Mouse (Mus musculus): ENCODE data around the gene Tfap4.
"Not testable (repeated sequence)": the region's sequence is repeated elsewhere in the genome, so short reads cannot be mapped to it uniquely, and the experiment has no call there.

Gene Tfap4

DNA sequence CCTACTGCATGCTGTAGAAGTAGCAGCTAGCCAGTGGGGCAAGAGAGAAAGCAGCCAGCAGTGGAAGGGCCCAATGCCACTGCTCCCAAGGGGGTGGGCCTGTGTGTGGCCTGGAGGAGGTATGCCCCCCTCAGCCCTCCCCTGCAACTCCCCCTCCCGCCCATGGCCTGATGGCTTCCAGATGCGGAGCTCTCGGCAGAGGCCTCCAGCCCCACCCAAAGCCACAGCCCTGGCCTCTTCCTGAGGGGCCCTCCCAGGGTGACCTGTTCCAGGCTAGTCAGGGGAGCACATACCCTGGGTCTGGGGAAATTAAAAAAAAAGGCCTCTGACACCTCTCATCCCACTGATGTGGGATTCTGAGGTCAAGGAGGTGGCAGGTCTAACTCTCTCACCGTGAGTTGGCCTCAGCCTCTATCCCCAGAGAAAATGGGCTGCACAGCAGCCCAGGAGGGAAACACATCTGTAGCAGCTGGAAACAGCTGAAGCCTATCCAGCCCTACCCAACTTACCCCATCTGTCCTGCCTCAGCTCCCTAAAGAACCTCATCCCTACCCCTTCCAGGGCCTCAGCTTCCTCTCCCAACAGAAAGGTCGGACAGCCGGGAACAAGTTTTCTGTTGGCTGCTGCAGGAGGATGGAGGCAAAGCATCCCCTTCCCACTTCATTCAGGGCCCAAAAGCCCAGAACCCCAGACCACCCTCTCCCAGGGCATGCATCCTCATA is 6.7 kb downstream of the Tfap4 start:
- no peak for DNase-seq (ENCODE audit: low read depth, low spot score)

DNA sequence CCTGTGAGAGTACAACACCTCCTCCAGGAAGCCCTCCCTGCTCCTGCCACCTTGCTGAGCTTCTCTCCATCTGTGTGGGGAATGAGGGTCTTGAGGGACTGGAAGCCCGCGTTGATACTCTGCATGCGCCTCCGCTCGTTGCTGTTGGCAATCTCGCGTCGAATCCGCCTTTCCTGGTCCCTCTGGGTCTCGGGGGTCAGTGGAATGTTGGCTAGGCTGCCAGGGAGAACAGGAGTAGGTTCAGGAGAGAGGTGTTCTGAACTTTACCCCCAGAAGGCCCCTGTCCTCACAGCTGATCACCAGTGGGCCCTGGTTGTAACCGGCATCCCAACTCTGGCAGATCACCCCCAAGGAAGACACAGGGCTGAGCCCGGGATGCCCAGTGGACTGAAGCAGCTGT is 7.8 kb downstream of the Tfap4 start:
- no peak for DNase-seq (ENCODE audit: low read depth, low spot score)

DNA sequence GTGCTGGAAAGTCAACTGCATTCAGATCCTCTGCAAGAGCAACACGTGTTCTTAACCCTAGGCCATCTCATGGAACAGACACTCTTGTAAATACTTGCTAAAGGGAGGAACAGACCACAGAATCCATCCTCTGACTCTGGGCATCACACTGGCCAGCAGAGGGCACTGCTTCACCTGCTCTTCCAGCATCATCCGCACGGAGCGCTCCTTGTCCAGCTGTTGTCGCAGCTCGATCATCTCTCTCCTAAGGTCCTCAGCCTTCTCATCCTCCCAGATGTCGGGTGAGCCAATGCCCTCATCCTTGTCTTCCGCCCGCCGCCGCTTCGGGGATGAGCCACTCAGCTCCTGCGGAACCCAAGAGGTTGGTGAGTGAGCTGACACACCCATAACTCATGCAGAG is 8.6 kb downstream of the Tfap4 start:
- DNase-seq (ENCODE audit: low read depth, low spot score): peak; percentile 89

DNA sequence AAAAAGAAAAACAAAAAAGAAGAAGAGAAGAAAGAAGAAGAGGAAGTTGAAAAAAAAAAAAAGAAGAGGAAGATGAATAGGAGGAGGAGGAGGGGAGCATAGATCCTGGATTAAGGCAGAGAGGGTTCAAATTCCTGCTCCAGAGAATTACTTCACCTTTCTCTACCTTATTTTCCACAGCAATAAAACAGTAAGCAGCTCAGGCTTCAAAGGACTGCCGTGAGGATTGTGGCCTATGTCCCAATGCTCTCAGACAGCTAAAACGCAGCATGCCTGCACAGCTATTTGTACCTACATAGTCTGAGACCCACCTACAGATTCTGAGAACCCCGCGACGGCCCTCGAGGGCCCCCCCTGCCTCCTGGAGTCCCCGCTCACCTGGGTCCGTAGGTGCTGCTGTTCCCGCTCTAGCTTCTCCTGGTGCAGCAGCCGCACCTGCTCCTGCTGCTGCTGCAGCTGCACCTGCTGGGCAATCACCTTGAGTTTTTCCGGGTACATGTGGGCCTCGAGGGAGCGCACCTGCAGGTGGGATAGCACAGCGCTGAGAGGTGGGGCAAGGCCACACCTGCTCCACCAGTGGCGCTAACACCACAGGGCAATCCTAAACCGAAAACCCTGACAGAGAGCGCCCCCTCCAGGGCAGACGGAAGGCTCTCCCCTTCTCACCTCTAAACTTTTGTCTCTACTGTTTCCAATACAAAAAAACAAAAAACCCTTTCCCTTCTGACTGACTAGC is 10.5 kb downstream of the Tfap4 start:
- peak; percentile 63 for DNase-seq (ENCODE audit: low read depth, low spot score)

DNA sequence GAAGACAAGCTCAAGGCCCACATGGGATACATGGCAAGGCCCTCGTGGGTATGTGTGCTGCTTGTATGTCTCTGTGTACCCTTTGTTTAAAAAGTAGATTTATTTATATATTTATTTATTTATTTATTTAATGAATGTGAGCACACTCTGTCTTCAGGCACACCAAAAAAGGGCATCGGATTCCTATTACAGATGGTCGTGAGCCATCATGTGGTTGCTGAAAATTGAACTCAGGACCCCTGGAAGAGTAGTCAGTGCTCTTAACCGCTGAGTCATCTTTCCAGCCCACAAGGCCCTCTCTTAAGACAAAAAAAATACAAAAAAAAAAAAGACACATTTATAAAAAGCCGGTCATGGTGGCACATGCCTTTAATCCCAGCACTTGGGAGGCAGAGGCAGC is 12.0 kb downstream of the Tfap4 start:
- no peak for DNase-seq (ENCODE audit: low read depth, low spot score)

DNA sequence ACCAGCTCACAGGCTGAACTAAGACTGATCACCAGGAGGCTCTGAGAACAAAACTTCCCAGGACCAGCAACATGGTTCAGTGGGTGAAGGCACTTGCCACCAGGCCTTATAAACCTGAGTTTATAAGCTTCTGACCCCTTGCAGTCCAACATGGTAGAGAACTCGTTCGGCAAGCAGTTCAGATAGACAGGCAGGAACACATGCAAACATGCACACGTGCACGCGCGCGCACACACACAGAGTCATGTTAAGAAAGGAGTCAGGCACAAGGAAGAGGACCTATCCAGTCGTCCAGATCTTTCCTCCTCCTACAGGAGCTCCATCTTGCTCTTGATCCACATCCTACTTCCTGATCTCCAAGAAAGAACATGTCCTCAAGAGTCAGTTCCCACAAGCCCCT is 12.8 kb downstream of the Tfap4 start:
- no peak for DNase-seq (ENCODE audit: low read depth, low spot score)

DNA sequence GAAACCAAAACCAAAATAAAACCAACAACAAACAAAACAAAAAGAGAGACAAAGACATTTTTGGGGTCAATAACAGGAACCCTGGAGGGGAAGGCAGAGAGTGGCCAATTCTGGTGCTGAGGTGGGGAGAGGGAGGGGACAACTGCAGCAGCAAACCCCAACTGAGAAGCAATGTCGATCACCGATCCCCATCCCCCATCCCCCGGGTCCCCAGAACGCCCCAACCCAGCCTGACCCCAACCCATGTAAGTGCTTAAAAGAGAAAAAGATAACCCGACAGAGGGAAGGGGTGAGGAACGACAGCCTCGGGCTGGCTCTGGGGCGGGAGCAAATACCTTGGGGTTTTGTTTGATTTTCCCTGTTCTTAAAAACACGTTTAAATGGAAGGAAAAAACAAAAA is 14.8 kb downstream of the Tfap4 start:
- DNase-seq (ENCODE audit: low read depth, low spot score): no peak

DNA sequence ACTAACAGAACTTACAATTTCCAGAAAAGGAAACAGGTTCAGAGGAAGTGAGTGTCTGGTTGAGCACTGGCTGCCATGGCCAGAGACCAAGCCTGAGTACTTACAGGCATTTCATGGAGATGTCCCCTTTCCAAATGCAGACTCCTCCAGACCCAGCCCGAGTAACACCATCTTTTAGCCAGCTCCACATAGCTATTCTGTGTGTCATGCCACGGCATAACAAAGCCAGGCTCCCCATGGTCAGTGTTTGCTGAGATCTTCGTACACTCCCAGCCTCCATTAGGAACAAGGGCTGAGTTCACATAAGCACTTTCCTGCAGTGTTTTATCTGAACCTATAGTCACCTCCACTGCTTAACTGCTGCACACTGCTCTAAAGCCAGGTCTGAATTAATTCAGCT is 16.4 kb downstream of the Tfap4 start:
- DNase-seq (ENCODE audit: low read depth, low spot score): no peak

DNA sequence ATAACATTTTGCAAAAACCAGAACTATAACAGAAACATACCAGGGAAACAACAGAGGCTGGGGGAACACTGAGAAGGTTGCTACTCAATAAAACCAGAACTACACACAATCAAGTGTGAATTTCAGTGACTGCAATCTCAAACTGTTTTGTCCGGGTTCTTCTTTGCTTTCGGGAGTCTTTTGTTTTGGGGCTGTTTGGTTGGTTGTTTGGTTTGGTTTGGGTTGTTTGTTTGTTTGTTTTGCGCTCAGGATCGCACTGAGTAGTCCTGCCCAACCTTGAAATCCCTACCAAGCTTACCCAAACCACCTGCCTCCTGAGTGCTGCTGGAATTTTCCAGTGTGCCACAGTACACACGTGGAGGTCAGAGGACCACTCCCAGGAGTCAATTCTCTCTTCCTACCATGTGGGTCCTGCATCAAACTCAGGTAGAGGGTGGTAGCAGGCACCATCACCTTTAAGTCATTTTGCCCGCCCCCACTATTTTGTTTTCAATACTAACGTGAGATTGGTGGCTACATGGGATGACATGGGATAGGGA is 17.3 kb downstream of the Tfap4 start:
- peak; percentile 48 for DNase-seq (ENCODE audit: low read depth, low spot score)

DNA sequence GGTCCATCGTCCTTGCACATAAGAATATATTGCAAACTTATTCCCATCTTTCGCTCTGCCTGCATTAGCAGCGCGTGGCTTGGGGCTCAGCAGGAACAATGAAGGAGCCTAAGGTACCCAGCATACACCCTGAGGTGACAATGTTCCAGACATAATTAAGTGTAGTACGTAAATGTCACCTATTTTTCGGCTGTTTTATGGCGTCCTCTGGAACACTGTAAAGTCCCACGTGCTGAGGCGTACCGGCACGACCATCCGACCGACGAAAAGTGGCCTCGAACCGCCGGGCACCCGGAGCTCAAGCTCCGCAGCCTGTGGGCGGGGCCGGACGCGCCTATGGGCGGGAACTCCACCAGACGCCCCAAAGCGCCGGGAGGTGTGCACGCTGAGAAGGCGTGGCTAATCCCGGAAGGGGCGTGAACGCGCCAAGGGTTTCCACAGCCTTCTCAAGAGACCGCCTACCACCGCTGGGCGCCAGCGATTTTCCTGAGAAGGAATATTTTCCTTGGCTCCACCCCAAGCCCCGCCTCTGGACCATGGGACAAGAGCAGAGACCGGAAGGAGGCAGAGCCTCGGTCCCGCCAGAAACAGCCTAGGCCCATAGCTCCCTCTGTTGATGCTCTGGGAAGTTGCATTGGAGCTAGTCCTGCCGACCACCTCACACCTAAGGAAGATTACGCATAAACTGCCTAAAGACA is 18.0 kb downstream of the Tfap4 start, which contains the start of gene Srl:
Srl (minus strand) TSS at position 316 of the 698 bp plus-strand sequence.
- peak; percentile 99 for DNase-seq (ENCODE audit: low read depth, low spot score)

DNA sequence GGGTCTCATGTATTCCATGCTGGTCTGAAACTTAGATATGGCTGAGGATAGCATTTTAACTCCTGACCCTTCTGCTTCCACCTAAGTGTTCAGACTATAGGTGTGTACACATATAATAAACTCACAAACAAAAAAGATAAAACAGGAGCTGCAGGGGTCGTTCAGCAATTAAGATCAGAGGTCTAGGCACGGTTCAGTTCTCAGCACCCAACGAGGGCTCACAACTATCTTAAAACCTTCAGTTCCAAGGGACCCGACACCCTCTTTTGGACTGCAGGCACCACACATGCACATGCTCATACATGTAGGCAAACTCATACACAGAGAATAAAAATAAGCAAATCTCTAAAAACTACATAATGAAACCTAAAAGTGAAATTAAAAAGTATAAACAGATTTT is 18.6 kb downstream of the Tfap4 start:
- DNase-seq (ENCODE audit: low read depth, low spot score): no peak

DNA sequence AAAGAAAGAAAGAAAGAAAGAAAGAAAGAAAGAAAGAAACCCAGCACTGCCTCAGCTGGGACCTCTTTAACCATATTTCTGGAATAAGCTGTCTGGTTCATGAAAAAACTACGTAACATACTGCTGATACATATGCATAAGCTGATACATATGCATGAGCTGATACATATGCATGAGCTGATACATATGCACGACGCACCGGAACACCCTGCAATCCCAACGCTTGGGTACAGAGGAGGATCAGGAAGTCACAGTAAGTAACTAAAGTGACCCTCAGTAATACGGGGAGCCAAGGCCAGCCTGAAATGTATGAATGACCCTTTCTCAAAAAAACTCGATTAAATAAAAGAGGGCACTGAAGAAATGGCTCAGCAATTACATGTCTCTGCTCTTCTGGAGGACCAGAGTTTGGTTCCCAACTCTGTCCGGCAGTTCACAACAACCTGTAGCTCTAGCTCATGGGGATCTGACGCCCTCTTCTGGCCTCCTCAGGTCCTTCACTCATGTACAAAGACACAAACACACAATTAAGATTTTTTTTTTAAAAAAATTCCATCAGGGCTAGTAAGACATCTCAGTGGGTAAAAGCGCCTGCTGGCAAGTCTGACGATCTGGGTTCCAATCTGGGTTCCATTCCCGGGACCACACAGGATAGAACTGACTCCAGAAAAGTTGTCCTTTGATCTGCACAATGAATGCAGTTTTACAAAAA is 19.4 kb downstream of the Tfap4 start:
- peak; percentile 70 for DNase-seq (ENCODE audit: low read depth, low spot score)

DNA sequence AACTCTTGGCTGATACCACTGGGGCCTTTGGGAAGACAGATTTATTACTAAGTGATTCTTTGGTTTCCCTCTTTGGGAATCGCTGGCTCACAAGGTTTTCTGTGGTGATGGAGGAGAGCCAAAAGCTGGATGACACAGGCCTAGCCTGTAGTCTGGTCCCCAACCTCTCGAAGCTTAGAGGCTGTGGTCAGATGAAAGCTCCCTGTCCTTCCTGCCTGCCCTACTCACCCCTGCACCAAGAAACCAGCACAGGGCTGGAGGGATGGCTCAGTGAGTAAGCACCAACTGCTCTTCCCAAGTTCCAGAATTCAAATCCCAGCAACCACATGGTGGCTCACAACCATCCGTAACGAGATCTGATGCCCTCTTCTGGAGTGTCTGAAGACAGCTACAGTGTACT is 20.1 kb downstream of the Tfap4 start:
- peak; percentile 29 for DNase-seq (ENCODE audit: low read depth, low spot score)

DNA sequence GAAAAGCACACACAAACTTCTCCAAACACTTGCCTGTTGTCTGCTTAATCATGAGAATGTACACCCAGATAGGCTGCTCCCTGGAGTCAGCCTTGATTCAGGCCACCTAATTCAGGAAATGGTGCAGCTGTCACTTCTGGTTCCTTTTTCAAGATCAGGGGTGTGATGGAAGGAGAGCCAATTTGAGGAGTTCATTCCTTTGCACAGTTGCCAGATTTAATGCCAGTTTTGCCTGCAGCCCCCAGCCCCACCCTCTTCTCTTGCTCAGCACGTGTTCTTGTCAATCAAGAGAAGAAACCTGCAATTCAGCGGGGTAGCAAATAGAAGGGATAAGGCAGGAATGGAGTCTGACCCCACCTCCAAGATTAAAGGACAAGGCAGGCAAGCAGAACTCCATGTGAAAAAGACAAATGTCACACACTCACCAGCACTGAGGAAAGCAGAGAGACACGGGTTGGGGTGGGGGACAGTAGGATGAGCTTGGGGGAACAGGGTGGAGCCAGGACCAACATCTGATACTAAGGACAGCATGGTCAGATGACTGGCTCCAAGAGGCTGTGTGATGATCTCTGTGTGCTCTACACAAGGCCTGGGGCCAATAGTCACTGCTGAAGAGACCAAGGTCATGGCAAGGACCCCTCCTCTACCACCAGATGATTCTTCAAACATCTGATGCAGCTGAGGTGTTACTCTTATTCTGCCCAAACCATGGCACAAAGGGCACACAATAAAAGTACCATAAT is 21.9 kb downstream of the Tfap4 start:
- DNase-seq (ENCODE audit: low read depth, low spot score): no peak

DNA sequence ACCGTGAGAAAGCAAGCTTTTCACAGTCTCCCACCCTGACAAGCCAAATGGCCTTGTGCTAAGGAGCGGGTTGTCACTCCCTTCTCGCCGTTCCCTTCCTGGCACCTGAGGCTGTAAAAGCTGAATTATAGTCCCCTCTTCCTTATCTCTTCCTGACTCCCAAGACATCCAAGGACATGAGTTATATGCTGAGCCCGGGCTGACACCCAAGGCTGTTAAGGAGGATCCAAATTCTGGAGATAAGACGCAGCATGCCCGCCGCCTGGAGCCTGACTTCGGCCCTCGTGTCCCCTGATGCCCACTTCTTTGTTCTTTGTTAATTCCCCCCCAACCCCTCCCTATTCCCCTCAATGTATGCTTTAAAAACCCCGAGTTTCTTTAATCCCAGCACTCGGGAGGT is 32.3 kb downstream of the Tfap4 start:
- DNase-seq (ENCODE audit: low read depth, low spot score): not testable (repeated sequence)

DNA sequence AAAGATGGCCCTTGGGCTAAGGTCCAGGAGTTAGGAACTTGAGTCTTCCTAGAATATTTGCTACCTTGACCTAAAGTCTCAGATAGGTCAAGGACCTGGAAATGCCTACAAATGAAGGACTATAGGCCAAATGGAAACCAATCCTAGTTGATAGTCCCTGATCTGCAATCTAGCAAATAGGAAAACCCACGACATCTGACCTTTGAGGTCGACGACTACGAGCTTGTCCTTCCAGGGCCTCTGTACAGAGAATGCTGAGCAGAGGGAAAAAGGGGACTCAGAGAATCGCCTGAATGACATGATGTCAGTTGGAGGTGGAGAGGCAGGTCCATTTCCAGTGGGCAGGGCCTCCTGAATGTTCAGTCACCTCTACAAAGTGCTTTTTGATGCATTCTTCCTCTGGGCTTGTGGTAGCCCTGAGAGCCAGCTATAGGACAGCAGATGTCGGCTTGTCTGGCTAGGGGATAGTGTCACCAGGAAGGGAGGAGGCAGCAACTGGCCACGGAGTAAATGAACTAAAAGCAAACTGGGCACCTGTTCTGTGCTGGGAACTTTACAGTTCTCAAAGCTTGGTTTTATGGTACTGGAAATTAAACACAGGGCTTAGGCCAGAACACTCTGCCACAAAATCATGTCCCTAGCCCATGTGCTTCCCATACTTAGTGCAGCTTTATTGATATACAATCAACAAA is 36.2 kb downstream of the Tfap4 start:
- DNase-seq (ENCODE audit: low read depth, low spot score): no peak

DNA sequence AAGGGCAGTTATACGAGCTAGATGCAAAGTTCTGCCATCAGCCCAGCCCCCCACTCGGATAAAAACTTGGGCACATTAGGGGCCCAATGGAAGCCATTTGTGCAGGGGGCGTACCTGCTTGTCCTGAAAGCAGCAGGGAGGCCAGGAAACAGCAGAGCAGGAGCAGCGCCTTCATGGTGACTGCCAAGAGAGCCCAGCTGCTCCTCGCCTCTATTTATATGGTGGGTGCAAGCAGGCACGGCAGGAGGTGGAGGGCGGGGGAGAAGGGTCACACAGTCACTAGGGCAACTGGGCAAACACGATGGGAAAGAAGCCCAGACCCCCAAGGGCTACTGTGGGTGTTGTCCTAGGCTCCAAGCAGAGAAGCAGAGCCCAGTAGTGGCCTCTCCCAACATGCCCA is 36.8 kb downstream of the Tfap4 start:
- DNase-seq (ENCODE audit: low read depth, low spot score): no peak

DNA sequence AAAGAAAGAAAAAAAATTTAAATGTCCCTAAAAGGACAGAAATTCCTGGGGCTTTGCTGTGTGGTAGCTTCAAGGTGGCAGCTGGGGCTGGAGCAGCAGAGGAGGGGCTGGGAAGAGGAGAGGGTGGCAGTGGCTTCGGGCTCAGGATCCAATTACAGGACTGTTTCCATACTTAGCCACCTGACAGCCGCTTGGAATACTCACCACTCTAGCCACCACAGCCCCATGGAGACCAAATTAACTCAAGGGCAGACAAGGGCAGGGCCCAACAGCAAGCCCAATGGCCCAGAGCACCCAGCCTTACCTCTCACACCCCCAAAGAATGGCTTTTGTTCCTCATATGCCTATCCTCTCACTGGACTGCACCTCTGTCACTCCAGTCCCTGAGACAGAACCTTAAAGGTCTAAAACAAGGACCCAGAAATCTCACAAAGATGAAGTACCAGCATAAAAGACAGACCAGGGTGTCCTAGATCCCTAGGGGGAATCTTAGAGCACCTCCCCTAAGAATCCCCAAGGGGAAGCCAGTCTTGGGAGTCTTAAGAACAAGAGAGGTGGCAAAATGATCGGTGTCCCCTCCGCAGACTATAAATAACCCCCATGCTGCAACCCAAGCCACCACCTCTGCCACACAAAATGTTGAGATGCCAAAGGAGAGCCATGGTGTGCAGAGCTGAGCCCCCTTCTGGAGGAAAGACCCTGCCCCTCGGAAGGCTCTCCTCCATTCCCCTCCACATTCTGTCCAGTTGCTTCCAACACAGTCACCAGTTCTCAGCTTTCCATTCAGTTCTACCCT is 37.7 kb downstream of the Tfap4 start:
- DNase-seq (ENCODE audit: low read depth, low spot score): no peak

DNA sequence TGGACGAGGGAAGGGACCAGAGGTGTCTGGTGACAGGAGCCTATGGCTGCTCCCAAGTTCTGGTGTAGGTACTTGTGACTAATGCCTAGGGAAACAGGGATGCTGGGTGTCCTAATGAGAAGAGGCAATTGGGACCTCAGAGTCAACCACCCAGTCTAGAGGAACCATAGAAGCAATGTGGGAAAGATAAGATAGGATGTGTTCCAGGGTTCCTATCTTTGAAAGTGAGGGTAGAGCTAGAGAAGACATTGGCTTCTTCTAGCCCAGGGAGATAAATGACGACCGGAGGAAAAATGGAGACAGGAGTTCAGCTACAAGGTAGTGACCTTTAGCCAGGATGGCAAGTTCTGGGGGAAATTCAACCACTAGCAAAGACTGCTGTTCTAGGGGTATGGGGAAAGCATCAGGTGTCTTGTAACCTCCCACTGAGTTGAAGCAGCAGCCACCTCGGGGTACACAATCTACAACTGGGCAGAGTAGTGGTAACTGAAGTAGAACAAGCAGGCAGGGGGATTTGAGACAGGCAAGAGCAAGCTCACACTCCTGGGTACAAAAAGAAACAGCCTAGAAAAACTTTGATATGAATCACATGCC is 38.5 kb downstream of the Tfap4 start:
- no peak for DNase-seq (ENCODE audit: low read depth, low spot score)
